Mouse (Mus musculus): ENCODE measurements around the gene Mtmr1.

Mtmr1 gene

GRCm38 (mm10) chrX:71456078-71456737 lies 91.6 kb downstream of the Mtmr1 start:
- no peaks in the 10 kb centered on the region for H3K36me3 ChIP-seq (ENCODE audit: insufficient read depth, low read length)
- no peak for TF ChIP-seq POU5F1 (IDR thresholded peaks at IDR 0.05; ENCODE audit: borderline replicate concordance, low read length)
- no peak for TF ChIP-seq NANOG (IDR thresholded peaks at IDR 0.05; ENCODE audit: borderline replicate concordance, low read length)
- no peak for TF ChIP-seq CTCF (conservative IDR thresholded peaks at IDR 0.05; ENCODE audit: low read length)

GRCm38 (mm10) chrX:71464138-71464826 lies 99.7 kb downstream of the Mtmr1 start:
- no peaks in the 10 kb centered on the region for H3K9me3 ChIP-seq (ENCODE audit: low read length)
- no peaks in the 10 kb centered on the region for H3K36me3 ChIP-seq (ENCODE audit: insufficient read depth, low read length)
- H3K4me3 ChIP-seq (replicated peaks; ENCODE audit: low read length), result no peak overlapping the region
- H3K27me3 ChIP-seq (ENCODE audit: insufficient read depth, low read length), result no peaks in the 10 kb centered on the region
- H3K4me1 ChIP-seq (replicated peaks; ENCODE audit: low read depth, low read length), result no peaks in the 10 kb centered on the region
- no peak for TF ChIP-seq POU5F1 (IDR thresholded peaks at IDR 0.05; ENCODE audit: borderline replicate concordance, low read length)
- TF ChIP-seq NANOG (IDR thresholded peaks at IDR 0.05; ENCODE audit: borderline replicate concordance, low read length), result no peak
- TF ChIP-seq CTCF (conservative IDR thresholded peaks at IDR 0.05; ENCODE audit: low read length), result no peak

More at GRCm38 (mm10) chrX:71456078-71456737, 91.6 kb downstream of the Mtmr1 start:
- no peak overlapping the region for H3K4me3 ChIP-seq (replicated peaks; ENCODE audit: low read length)
- no peaks in the 10 kb centered on the region for H3K4me1 ChIP-seq (replicated peaks; ENCODE audit: low read depth, low read length)
- H3K9me3 ChIP-seq (ENCODE audit: low read length), result no peaks in the 10 kb centered on the region
- H3K27me3 ChIP-seq (ENCODE audit: insufficient read depth, low read length), result no peaks in the 10 kb centered on the region

GRCm38 (mm10) chrX:71465417-71465816 lies 100.9 kb downstream of the Mtmr1 start:
- no peak for TF ChIP-seq CTCF (conservative IDR thresholded peaks at IDR 0.05; ENCODE audit: low read length)
- no peak for TF ChIP-seq POU5F1 (IDR thresholded peaks at IDR 0.05; ENCODE audit: borderline replicate concordance, low read length)
- no peak for TF ChIP-seq NANOG (IDR thresholded peaks at IDR 0.05; ENCODE audit: borderline replicate concordance, low read length)
- Histone ChIP-seq H3K4me1 (replicated peaks; ENCODE audit: low read depth, low read length) (no peaks in the 10 kb centered on the region), H3K27me3 (ENCODE audit: insufficient read depth, low read length) (no peaks in the 10 kb centered on the region), H3K9me3 (ENCODE audit: low read length) (no peaks in the 10 kb centered on the region), H3K4me3 (replicated peaks; ENCODE audit: low read length) (no peak overlapping the region), H3K36me3 (ENCODE audit: insufficient read depth, low read length) (no peaks in the 10 kb centered on the region)

- TF ChIP-seq NANOG (IDR thresholded peaks at IDR 0.05; ENCODE audit: borderline replicate concordance, low read length) (no peak), POU5F1 (IDR thresholded peaks at IDR 0.05; ENCODE audit: borderline replicate concordance, low read length) (no peak)
- Histone ChIP-seq H3K9me3 (ENCODE audit: low read length) (no peaks in the 10 kb centered on the region), H3K27me3 (ENCODE audit: insufficient read depth, low read length) (no peaks in the 10 kb centered on the region), H3K4me1 (replicated peaks; ENCODE audit: low read depth, low read length) (no peaks in the 10 kb centered on the region), H3K36me3 (ENCODE audit: insufficient read depth, low read length) (no peaks in the 10 kb centered on the region), H3K4me3 (replicated peaks; ENCODE audit: low read length) (no peak overlapping the region)
Observed at GRCm38 (mm10) chrX:71467491-71467890, 102.9 kb downstream of the Mtmr1 start.

Data from E14TG2a.4 (cell line).